Mouse (Mus musculus) adrenal gland (tissue): Measurements from ENCODE around the gene Brd1.
"Not testable (repeated sequence)": the region's sequence is repeated elsewhere in the genome, so short reads cannot be mapped to it uniquely, and the experiment has no call there.

Source experiments
- intact Hi-C: fragments of 180-260 bp; cut with DNase I; formaldehyde crosslinking; loops from one replicate; pipeline ENCODE4 v1.15.1; 2025
- long read RNA-seq, 2 experiments: library from polyadenylated mRNA; unstranded; transcript quantifications; one replicate each; pipeline ENCODE4 v2.0.0; 2020; ENCODE audit warnings: borderline replicate concordance in 1 of 2; ENCODE audit not compliant: insufficient replicate concordance in 1 of 2

The Brd1 gene
- long read RNA-seq, experiment 1, partial matches to known transcripts: 2 of 5 reads
- long read RNA-seq, experiment 1, other reads (novel, unspliced or antisense): 3 of 5 reads
- long read RNA-seq, experiment 2, partial matches to known transcripts: 1 of 4 reads
- long read RNA-seq, experiment 2, other reads (novel, unspliced or antisense): 3 of 4 reads

DNA sequence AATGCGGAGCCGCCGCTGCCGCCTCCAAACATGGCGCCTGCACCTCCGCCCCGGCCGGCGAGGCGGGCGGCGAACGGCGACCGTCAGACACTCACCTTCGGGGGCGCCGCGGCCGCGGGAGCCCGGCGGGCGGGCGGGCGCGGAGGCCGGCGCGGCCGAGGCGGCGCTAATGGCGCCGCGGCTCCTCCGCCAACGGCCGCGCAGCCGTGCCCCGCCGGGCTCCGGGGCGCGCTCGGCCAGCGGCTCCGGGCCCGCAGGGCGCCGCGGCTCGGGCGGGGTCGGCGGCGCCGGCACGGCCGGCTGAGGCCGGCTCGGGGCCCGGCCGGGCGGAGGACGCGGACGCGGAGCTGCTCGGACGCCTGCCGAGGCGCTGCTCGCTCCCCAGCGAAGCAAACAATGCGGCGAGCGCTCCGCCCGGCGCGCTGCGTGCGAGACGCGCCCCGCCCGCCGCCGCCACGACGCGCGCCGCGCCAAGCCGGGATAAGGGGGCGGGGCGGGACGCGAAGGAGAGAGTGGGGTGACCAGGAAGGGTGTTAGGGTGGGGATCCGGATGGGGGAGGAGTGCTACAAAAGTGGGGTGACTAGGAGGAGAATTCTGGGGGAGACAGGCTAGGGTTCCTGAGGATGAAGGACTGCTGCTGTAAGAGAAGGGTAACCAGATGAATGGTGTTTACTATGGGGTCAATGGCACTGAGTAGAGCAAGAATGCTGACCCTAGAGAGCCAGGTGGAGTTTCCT, at the start of gene Brd1:
Brd1 (minus strand) TSS at position 400 of the 738 bp plus-strand sequence.
- intact Hi-C loops: no loop called here

DNA sequence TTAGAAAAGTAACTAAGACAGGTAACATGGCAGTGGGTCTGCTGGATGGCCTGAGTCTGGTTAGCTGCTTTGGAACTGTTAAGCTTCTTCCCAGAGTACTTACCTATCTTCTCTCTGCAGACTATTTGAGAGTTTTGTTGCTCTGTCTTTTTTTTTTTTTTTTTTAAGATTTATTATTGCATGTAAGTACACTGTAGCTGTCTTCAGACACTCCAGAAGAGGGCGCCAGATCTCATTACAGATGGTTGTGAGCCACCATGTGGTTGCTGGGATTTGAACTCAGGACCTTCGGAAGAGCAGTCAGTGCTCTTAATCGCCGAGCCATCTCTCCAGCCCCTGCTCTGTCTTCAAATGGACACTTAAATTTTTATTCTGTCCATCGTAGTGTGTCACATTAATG, 40.6 kb upstream of the Brd1 start:
- intact Hi-C loops: not testable (repeated sequence)

DNA sequence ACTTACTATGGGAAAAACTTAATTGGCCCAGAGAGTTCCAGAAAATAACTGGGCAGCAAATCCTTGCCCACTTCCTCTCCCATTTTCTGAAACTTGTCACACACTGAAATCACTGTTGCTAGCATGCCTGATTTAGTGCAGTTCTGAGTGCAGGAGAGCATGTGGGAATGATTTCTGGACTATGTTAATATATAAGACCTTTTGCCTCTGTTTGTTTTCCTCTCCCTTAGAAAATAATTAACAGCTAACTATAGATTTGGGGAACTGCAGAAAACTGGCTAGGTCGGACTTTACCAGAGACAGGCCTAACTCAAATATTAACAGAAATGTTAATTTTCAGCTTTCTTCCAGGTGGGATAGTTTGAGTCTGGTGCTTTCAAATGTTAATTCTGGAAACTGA, 34.5 kb upstream of the Brd1 start:
- intact Hi-C loops: no loop called here

DNA sequence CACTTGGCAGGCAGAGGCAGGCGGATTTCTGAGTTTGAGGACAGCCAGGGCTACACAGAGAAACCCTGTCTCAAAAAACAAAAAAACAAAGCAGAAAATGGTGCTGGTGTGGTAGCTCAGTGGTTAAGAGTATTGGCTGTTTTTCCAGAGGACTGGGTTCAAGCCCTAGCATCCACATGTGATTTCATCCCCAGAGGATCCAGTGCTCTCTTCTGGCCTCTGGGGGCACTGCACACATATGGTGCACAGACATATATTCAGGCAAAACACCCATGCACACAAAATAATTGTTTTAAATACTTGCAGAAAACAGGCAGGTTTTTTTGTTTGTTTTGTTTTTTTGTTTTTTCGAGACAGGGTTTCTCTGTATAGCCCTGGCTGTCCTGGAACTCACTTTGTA, 32.1 kb upstream of the Brd1 start:
- intact Hi-C loops: not testable (repeated sequence)

DNA sequence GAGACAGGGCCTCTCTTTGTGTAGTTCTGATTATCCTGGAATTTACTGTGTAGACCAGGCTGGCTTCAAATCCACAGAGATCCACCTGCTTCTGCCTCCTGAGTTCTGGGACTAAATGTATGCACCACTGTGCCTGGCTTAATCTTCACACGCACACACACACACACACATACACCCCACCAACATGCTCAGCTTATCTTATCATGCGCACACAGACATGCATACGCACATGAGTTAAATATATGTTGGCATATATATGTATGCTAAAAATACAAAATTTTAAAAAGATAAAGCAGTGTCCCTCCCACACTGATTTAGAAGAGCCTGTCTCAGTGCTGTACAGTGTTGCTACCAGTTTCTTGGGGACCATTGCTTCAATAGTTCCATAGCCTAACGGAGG, 27.5 kb upstream of the Brd1 start:
- intact Hi-C loops: no loop called here

DNA sequence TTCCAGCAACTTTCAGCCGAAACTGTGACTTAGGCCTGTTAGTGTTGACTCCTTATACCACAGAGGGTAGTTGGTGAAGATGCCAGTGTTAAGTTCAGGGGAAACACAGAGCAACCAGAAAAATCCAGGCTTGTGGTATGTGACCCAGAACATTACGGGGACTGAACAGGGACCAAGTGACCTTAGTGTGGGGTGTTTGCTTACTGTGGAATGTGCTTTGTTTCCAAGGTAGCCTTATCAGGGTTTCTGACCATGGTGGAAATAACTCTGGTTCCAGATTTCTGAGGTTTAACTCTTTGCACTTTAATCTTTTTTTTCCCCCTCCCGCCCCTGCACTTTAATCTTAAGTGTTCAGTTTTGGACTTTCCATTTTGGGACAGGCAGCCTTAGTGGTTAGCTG, 24.0 kb upstream of the Brd1 start:
- intact Hi-C loops: loop anchor here (1.0 kb wide), 1 partner anchor 55 kb away; no protein-coding TSS in a partner anchor

DNA sequence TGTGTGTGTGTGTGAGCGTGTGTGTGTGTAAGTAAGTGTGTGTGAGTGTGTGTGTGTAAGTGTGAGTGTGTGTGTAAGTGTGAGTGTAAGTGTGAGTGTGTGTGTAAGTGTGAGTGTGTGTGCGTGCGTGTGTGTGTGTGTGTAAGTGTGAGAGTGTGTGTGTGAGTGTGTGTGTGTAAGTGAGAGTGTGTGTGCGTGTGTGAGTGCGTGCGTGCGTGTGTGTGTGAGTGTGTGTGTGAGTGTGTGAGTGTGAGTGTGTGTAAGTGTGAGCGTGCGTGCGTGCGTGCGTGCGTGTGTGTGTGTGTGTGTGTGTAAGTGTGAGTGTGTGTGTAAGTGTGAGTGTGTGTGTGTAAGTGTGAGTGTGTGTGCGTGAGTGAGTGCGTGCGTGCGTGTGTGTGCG, 21.7 kb upstream of the Brd1 start:
- intact Hi-C loops: no loop called here

DNA sequence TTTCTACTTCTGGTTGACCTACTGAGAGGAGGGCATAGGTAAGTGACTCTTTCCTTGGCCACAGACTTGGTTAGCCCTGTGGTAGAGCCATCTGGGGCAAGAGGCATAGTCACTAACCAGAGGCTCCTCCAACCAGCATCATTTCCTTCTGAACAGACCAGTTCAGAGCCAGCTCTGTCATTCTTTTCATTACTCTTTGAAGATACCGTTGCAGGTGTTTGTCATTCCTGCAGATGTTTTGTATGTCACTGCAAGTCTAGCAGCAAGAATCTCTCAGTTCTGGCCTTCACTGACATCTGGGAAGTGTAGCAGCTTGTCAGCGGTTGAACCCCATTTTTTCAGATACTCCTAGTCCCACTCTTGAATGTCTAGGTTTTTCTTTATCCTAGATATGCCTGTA, 20.9 kb upstream of the Brd1 start:
- intact Hi-C loops: no loop called here

DNA sequence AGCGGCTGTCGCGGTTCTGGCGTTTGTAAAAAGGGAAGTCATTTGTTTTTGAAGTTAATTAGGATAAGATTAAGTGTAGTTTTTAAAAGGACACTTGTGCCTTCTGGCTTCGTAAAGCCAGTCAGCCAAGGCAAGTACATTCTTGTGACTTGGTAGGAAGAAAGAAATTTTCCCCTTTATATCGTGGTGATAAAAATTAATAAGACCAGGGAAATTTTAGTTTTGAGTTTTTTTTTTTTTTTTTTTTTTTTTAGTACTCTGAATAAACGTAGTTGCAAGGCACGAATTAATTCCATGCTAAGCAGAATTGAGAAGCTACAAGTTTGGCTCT, 18.3 kb upstream of the Brd1 start:
- intact Hi-C loops: no loop called here

DNA sequence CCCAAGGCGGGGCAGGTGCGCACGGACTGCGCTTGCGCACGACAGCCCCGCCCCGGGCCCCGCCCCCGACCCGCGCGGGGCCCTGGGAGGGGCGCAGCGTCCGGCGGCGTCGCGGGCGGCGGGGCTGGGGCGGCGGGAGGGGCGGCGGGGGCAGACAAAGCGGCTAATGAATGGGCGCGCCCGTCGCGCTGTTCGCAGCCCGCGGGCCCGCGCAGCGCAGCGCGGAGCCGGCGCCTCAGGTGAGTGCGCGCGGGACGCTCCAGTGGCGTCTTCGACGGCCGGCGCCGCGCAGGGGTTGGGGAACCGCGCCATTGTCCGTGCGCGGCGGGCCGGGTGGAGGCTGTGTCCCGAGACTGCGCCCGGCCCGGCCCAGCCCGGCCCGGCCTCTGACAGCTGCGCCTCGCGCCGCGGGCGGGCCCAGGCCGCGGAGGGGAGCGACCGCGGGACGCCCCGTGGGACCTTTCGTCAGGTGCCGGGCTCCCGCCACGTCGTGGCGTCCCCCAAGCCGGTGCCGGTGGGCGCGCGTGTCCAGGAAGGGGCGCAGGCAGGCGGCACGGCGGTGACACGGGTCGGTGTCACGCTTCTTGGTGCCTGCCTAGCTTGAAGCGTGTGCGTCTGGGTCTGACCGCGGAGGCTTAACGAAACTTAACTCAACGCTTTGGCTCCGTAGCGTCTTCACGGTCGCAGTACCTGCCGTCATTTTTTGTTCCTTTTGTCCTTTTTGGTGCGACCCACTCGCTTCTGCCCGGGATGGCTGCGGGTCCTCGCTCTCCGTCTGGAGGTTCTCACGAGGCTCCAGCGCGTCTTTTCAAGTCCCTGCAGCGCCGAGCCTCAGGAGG, 17.8 kb upstream of the Brd1 start, which contains the start of gene Zbed4:
Zbed4 (plus strand) TSS at position 97 of the 839 bp plus-strand sequence.
- intact Hi-C loops: no loop called here

DNA sequence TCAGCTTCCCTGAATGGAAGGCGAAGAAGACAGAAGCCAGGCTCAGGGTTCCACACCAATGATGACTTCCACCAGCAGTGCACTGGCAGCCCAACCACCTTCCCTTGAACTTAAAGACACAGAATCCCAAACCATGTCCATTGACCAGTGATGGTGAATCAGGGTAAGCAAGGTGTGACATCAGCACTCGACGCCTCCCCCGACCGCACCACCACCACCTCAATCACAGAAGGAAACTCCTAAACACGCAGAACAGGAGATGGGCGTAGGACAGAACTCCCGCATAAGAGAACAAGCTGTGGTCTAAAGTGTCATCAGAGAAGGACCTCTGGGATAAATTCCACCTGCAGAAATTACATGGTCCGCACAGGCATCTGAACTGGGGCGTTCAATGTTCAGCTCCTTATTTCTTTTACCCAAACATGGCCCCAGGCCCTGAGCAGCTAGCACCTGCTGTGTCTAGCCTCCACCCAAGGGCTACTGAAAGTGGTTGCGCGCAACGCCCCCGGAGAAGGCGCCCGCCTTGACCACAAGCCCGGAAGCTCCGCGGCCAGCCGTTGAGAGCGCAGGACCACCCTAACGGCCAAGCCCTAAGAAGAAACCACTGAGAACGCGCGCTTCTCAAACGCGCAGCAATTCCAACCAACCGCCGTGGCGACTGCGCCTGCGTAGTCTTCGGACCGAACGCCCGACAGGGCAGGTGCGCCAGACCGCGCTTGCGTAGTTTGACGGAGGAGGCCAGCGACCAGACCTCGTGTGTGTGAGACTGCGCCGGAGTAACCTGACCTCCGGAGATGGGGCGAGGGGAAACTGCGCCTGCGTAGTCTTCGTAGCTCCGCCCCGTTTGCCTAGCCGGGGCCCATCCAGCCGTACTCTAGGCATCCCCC, 16.9 kb upstream of the Brd1 start:
- intact Hi-C loops: no loop called here

DNA sequence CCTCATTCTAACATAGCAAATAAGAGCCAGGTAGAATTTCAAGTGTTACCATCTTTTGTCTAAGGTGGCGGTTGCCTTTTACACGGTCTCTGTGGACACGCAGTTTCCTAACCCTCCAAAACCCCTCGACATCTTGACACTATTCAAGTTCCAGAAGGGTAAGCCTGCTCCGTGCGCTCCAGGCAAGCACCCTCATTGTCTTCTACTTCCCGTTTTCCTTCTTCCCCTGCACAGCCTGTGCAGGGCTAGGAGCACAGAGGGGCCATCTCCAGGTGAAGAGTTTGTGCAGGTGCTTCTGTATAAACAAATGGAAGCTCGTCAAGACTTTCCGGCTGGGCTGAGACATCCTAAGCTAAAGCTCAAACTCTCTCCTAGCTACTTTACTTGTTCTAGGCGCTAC, 16.0 kb upstream of the Brd1 start:
- intact Hi-C loops: no loop called here

DNA sequence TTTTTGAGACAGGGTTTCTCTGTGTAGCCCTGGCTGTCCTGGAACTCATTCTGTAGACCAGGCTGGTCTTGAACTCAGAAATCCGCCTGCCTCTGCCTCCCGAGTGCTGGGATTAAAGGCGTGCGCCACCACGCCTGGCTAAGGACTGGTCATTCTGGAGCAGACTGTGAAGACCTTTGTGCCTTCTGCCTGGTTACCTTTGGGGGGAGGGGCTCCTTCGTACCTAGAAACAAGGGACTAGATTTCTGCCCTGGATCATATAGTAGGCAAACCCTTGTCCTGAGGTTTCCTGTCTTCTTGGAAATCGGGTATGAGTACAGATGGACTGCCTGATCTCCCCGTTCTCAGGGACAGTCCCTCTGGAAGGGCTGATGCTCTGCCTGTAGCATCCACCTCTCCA, 15.6 kb upstream of the Brd1 start:
- intact Hi-C loops: not testable (repeated sequence)

DNA sequence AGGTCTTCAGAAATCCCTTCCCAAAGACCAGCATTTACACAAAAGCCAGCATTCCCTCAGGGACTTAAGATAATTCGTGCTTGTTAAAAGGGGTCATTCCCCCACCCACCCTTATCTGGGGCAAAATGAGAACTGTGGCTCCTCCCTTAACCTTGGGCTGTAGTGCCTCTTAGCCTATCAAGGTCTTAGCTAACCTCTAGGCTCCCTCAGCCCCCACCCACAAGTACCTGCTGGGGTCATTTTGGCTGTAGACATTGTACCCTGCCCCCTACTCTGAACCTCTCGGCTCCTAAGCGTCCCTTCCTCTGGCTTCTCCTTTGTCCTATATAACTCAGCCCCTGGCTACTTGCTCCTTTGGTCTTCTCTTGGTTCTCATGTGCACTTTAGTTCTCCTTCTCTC, 11.9 kb upstream of the Brd1 start:
- intact Hi-C loops: no loop called here

DNA sequence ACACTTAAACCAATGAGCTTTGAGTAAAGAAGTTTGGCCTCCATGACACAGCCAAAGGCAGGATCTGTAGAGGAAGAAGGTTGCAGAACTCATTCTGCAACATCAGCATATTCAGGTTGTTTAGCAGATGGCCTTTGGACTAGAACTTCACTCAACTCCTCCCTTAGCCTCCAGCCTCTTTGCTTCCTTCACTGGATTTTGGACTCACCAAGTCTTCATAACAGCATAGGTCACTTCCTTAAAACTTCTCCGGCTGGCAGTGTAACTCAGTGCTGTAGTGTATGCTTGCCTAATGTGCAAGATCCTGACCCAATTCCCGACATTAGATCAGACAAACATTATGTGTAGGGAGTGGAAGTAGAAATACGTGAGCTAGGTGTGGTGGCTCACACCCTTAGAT, 11.3 kb upstream of the Brd1 start:
- intact Hi-C loops: no loop called here

DNA sequence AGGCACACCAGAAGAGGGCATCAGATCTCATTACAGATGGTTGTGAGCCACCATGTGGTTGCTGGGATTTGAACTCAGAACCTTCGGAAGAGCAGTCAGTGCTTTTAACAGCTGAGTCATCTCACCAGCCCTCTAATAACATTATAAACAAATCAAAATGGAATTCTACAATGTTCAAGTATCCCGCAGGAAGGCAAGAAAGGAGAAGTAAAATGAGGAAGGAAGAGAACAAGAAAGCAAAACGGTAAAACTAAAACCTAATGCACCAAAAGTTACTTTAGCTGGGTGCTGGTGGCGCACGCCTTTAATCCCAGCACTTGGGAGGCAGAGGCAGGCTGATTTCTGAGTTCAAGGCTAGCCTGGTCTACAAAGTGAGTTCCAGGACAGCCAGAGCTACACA, 9.3 kb upstream of the Brd1 start:
- intact Hi-C loops: not testable (repeated sequence)

DNA sequence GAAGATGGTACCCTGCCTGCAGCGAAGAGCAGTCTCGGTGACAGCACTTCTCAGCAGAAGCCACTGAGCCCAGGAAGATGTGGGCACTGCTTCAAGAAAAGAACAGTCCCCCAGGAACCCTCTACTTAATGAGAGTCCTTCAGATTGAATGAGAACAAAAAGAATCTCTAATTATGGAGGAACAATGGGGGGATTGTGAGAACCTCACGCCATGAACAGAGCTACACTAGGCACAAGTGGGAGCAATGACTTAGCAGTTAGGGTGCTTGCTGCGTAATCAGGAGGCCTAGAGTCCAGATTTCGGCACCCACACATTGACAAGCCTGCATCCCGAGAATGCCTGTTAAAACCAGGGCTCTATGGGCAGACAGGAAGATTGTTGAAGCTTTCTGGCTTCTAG, 7.3 kb upstream of the Brd1 start:
- intact Hi-C loops: no loop called here

DNA sequence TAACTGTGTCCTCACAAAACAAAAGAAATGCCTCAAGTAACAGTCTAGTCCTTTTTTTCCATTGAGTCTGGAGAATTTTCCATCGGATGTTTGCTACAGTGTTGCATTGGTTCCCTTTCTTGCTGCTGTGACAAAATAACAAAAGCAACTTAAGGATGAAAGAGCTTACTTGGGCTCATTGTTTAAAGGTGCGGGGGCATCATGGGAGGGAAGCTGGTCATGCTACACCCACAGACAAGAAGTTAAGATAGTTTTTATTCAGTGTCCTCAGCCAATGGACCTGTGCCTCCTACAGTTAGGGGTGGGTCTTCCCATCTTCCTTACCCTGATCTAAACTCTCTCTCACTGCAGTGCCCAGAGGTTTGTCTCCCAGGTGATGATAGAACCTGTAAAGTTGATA, 4.4 kb upstream of the Brd1 start:
- intact Hi-C loops: no loop called here

DNA sequence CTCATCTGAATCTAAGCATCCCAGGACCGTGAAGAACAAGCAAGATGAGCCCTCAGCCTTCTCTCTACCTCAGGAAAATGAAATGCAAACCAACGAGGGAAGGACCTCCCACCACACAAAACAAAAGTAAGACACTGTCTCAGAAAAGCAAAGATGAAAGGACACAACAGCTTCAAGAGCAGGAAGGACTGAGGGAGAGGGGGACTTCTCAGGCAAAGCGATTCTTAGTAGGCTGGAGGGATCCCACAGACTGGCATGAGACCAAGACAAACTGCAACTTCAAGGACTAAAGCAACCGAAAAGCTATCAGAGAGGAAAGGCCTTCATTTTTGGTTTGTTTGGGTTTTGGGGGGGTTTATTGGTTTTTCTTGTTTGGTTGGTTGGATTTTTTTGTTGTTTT, 2.1 kb upstream of the Brd1 start:
- intact Hi-C loops: no loop called here

DNA sequence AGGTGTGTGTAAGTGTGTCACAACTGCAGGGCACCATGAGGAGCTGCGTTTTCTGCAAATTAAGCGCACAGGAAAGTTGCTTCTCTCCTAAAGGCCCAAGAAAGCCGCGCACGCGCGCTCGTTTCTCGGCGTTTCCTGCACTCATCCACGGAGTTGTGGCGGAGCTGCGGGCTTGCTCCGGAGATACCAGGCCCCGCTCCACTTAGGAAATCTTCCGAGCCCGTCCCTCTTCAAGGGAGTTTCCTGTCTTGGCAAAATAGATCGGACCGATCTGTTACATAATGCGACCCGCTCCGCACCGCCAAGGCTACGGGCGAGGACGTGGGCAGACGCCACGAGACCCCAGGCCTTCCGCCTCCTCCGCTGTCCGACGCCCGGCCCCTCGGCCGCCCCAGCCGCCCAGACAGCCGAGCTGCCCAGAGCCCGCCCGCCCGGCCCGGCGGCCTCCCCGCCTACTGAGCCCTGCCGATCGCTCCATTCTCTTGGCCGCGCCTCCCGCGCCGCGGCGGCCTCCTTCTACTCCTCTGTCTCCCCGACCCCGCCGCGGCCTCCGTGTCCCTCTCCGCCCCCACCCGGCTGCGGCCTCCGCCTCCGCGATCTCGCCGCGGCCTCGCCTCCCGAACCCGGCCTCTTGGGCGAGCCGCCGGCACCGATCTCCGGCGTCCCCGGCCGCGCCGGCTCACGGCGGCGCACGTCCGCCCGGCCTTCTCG, 837 bp downstream of the Brd1 start:
- intact Hi-C loops: no loop called here
